Mouse (Mus musculus) forebrain, embryonic 14.5 days (tissue): Measurements from ENCODE around the gene Itgb5. TPM values are rescaled to one million over a fixed set of nuclear protein-coding genes. Genes with fewer than 3 reads are reported as not detected.

Experiments used
- ATAC-seq: fragments of 200-750 bp; cut with Nextera tagmentation; 2 replicates; pipeline ENCODE4 v1.8.0; 2017; ENCODE audit warnings: mild to moderate bottlenecking, moderate library complexity
- DNase-seq: peaks from one replicate; pipeline ENCODE4 v3.0.0-alpha.2; 2015; ENCODE audit warnings: low spot score
- H3K27ac ChIP-seq: fragments of 300-500 bp; sonication (generic); 2 replicates; pipeline ENCODE4 v1.5.1; 2014; ENCODE audit warnings: low read depth, mild to moderate bottlenecking, control low read depth, low read length, moderate library complexity
- H3K27me3 ChIP-seq: fragments of 300-500 bp; sonication (generic); replicated peaks from 2 replicates; pipeline ENCODE4 v1.6.1; 2014; ENCODE audit warnings: low read length, control low read depth, mixed read lengths; ENCODE audit not compliant: control insufficient read depth, insufficient read depth
- H3K36me3 ChIP-seq: fragments of 300-500 bp; sonication (generic); 2 replicates; pipeline ENCODE4 v1.6.1; 2014; ENCODE audit warnings: low read length, control low read depth; ENCODE audit not compliant: control insufficient read depth, insufficient read depth
- H3K4me1 ChIP-seq: fragments of 300-500 bp; sonication (generic); 2 replicates; pipeline ENCODE4 v1.6.1; 2014; ENCODE audit warnings: antibody characterized with exemption, low read length, control low read depth; ENCODE audit not compliant: control insufficient read depth, insufficient read depth
- H3K4me2 ChIP-seq: fragments of 300-500 bp; sonication (generic); 2 replicates; pipeline ENCODE4 v1.6.1; 2014; ENCODE audit warnings: mild to moderate bottlenecking, control low read depth, low read length
- H3K4me3 ChIP-seq: fragments of 300-500 bp; sonication (generic); 2 replicates; pipeline ENCODE4 v1.5.1; 2014; ENCODE audit warnings: low read depth, low read length, control low read depth
- H3K9ac ChIP-seq: fragments of 300-500 bp; sonication (generic); 2 replicates; pipeline ENCODE4 v1.6.1; 2014; ENCODE audit warnings: mild to moderate bottlenecking, low read length, control low read depth, moderate library complexity
- H3K9me3 ChIP-seq: fragments of 300-500 bp; sonication (generic); replicated peaks from 2 replicates; pipeline ENCODE4 v1.6.1; 2016; ENCODE audit warnings: low read length, control low read depth, mixed read lengths; ENCODE audit not compliant: control insufficient read depth
- WGBS: fragments of 180-500 bp; shearing (Covaris S2); extraction: QIAGEN DNeasy Blood & Tissue Kit; methylation state at CpG from one replicate; pipeline ENCODE4 v1.1.7; 2014; 5-methylcytosine and 5-hydroxymethylcytosine counted together
- polyA plus RNA-seq: library from polyadenylated mRNA; unstranded; fragments of >200 nt; fragmentation: Nextera tagmentation; extraction: Ambion mirVana; gene quantifications from 2 replicates; pipeline ENCODE4 v1.2.1, GENCODE M21; 2014

The Itgb5 gene
- polyA plus RNA-seq, 1 experiment from 2014 or later = 4.7 TPM

- no peak overlapping the region for H3K27ac ChIP-seq
- no peak overlapping the region for H3K4me3 ChIP-seq
- no peak overlapping the region for H3K4me2 ChIP-seq
- H3K9me3 ChIP-seq = no peaks in the 10 kb centered on the region
- no peaks in the 10 kb centered on the region for H3K27me3 ChIP-seq
- no peak overlapping the region for H3K9ac ChIP-seq
- H3K36me3 ChIP-seq = peaks cover 68% of the 10 kb centered on the region
- WGBS = 94% methylated on average over 1 of the region's 1 CpGs
- no peak for ATAC-seq
- DNase-seq = no peak
- no peaks in the 10 kb centered on the region for H3K4me1 ChIP-seq
Measured at GRCm38 (mm10) chr16:33954793-33955192, 125.3 kb downstream of the Itgb5 start.

GRCm38 (mm10) chr16:33963509-33963908 lies 134.0 kb downstream of the Itgb5 start:
- DNase-seq (no peak), ATAC-seq (no peak)
- Histone ChIP-seq H3K4me3 (no peak overlapping the region), H3K27ac (no peak overlapping the region), H3K9ac (no peak overlapping the region), H3K4me2 (no peak overlapping the region), H3K4me1 (peaks cover 8% of the 10 kb centered on the region; the same call in 1 of the 2 replicates), H3K27me3 (no peaks in the 10 kb centered on the region), H3K36me3 (peaks cover 53% of the 10 kb centered on the region), H3K9me3 (no peaks in the 10 kb centered on the region)
- 92% methylated on average over 6 of the region's 6 CpGs for WGBS

- no peak overlapping the region for H3K27ac ChIP-seq
- WGBS = 14% methylated on average over 15 of the region's 15 CpGs
- DNase-seq = peak; percentile 25
Measured at GRCm38 (mm10) chr16:33965878-33966537, 136.5 kb downstream of the Itgb5 start.

GRCm38 (mm10) chr16:33966538-33967282 lies 137.2 kb downstream of the Itgb5 start, which contains the start of gene Umps:
TSS of gene Umps (minus strand) at chr16:33967038.
- no peaks in the 10 kb centered on the region for H3K27me3 ChIP-seq
- no peak within 1 kb of the TSS for H3K27ac ChIP-seq
- H3K4me1 ChIP-seq = peaks cover 8% of the 10 kb centered on the region; the same call in 1 of the 2 replicates
- 1% methylated on average over 44 of the region's 44 CpGs for WGBS
- H3K36me3 ChIP-seq = peaks cover 21% of the 10 kb centered on the region
- DNase-seq (peak; percentile 92), ATAC-seq (peak; percentile 96)
- H3K9ac ChIP-seq = peak within 1 kb of the TSS; percentile 85
- H3K4me2 ChIP-seq = peak within 1 kb of the TSS; percentile 91
- peak within 1 kb of the TSS; percentile 80 for H3K4me3 ChIP-seq
- no peaks in the 10 kb centered on the region for H3K9me3 ChIP-seq

More at GRCm38 (mm10) chr16:33965878-33966537, 136.5 kb downstream of the Itgb5 start:
- peaks cover 8% of the 10 kb centered on the region; the same call in 1 of the 2 replicates for H3K4me1 ChIP-seq
- peak overlapping the region; percentile 85 for H3K9ac ChIP-seq
- peak overlapping the region; percentile 80 for H3K4me3 ChIP-seq
- peak overlapping the region; percentile 91 for H3K4me2 ChIP-seq
- H3K9me3 ChIP-seq = no peaks in the 10 kb centered on the region
- ATAC-seq = peak; percentile 16; the same call in 1 of the 2 replicates
- H3K36me3 ChIP-seq = peaks cover 28% of the 10 kb centered on the region
- no peaks in the 10 kb centered on the region for H3K27me3 ChIP-seq

- Histone ChIP-seq H3K9me3 (no peaks in the 10 kb centered on the region), H3K4me2 (peak overlapping the region; percentile 91), H3K4me1 (peaks cover 8% of the 10 kb centered on the region; the same call in 1 of the 2 replicates), H3K27me3 (no peaks in the 10 kb centered on the region), H3K36me3 (peaks cover 16% of the 10 kb centered on the region), H3K9ac (peak overlapping the region; percentile 85; the same call in 1 of the 2 replicates), H3K4me3 (peak overlapping the region; percentile 80), H3K27ac (no peak overlapping the region)
- DNase-seq (no peak), ATAC-seq (peak; percentile 24; the same call in 1 of the 2 replicates)
- 72% methylated on average over 2 of the region's 2 CpGs for WGBS
Measured at GRCm38 (mm10) chr16:33967283-33967640, 137.8 kb downstream of the Itgb5 start.

GRCm38 (mm10) chr16:33979855-33980254 lies 150.4 kb downstream of the Itgb5 start:
- Histone ChIP-seq H3K9me3 (no peaks in the 10 kb centered on the region), H3K27ac (no peak overlapping the region), H3K9ac (no peak overlapping the region), H3K4me3 (no peak overlapping the region), H3K4me1 (no peaks in the 10 kb centered on the region), H3K36me3 (peaks cover 35% of the 10 kb centered on the region), H3K27me3 (no peaks in the 10 kb centered on the region), H3K4me2 (no peak overlapping the region)
- no peak for ATAC-seq
- WGBS = 53% methylated on average over 2 of the region's 2 CpGs
- DNase-seq = no peak

- Histone ChIP-seq H3K9me3 (no peaks in the 10 kb centered on the region), H3K4me3 (no peak overlapping the region), H3K9ac (no peak overlapping the region), H3K4me2 (no peak overlapping the region), H3K36me3 (peaks cover 31% of the 10 kb centered on the region), H3K4me1 (no peaks in the 10 kb centered on the region), H3K27ac (no peak overlapping the region), H3K27me3 (no peaks in the 10 kb centered on the region)
- WGBS = 95% methylated on average over 6 of the region's 6 CpGs
- ATAC-seq (no peak), DNase-seq (no peak)
Measured at GRCm38 (mm10) chr16:33983712-33984111, 154.2 kb downstream of the Itgb5 start.

GRCm38 (mm10) chr16:33985372-33985771 lies 155.9 kb downstream of the Itgb5 start:
- H3K27me3 ChIP-seq = no peaks in the 10 kb centered on the region
- H3K27ac ChIP-seq = no peak overlapping the region
- DNase-seq (no peak), ATAC-seq (no peak)
- H3K36me3 ChIP-seq = peaks cover 28% of the 10 kb centered on the region
- H3K4me3 ChIP-seq = no peak overlapping the region
- H3K4me2 ChIP-seq = no peak overlapping the region
- H3K9ac ChIP-seq = no peak overlapping the region
- H3K4me1 ChIP-seq = no peaks in the 10 kb centered on the region
- 95% methylated on average over 6 of the region's 6 CpGs for WGBS
- H3K9me3 ChIP-seq = no peaks in the 10 kb centered on the region

- Histone ChIP-seq H3K4me3 (no peak overlapping the region), H3K27me3 (no peaks in the 10 kb centered on the region), H3K27ac (no peak overlapping the region), H3K4me2 (no peak overlapping the region), H3K4me1 (no peaks in the 10 kb centered on the region), H3K9ac (no peak overlapping the region), H3K36me3 (peaks cover 20% of the 10 kb centered on the region; the same call in 1 of the 2 replicates), H3K9me3 (no peaks in the 10 kb centered on the region)
- 92% methylated on average over 7 of the region's 7 CpGs for WGBS
- DNase-seq (no peak), ATAC-seq (no peak)
Measured at GRCm38 (mm10) chr16:33986993-33987392, 157.5 kb downstream of the Itgb5 start.
